Mouse (Mus musculus) urinary bladder, postnatal 10 days (tissue): ENCODE results near the gene Plekhm3.

Experiments used
- DNase-seq: peaks from one replicate; pipeline ENCODE4 v3.0.0; 2022; ENCODE audit warnings: low spot score

Plekhm3 gene

DNA sequence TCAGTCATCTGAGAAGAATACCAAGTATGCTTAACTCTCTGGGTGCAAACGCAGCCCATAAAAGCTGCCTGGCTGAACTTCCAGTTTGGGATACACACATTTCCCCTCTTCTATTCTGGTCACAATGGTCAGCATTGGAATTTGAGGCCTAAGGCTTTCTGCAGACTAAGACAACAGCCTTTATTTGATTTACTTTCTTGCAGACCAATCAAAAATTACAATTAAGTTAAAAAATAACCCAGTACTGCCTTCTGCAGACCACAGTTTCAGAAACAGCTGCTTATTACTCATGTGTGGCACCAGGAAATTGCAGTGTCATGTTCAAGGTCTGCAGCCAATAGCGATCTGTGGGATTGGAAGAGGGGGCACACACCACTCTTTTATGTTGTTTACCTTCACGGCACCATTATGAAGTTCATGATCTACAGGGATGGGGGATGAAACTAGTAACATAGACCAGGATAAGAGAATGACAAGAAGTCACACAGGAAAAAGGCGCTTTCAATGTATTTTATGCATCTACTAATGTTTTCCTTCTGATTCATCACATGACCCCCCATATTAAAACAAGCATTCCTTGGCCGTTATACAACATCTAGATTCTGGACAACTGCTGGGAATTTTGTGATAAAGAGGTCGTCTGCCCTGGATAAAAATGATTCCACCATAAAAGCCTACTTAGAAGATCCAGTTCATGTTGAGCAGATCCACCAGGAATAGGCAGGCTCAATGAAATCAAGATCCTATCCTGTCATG is 130.1 kb downstream of the Plekhm3 start:
- no peak for DNase-seq

DNA sequence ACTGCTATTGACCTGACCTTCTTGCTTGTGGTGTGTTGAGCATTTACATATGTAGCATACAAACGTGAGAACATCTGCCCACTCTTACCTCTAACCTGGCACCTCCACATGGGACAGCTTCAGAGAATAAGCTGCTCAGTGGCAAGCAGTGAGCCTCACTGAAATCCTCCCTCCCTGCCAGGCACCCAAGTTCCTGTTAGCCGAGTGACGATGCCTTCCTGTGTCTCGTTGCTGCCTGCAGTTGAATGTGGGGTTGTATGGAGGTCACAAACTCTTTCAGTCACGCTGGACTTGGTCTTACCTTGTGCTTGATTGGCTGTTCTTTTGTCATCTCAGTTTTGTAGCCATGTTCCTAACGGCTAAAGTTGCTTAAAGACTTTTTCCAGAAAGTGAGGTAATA is 133.1 kb downstream of the Plekhm3 start:
- no peak for DNase-seq

DNA sequence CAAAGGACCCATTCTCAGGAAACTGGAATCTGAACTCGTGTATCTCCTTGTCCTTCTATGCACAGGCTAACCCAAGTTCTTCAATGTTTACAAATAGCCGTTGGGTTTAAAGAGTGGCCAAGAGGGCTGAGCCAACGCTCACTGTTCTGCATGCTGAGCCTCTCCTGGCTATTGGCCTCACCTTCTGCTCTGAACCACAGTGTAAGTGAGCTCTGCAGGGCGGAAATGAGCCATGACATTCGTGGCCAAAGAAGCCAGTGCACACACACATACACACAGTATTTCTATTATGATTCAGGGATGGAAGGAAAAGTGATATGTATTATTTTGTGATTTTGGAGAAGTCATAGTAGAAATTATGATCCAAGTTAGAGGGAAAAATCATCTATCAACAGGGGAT is 138.9 kb downstream of the Plekhm3 start:
- no peak for DNase-seq

GRCm38 (mm10) chr1:64813182-64813581 is 143.4 kb downstream of the Plekhm3 start:
- DNase-seq = no peak

DNA sequence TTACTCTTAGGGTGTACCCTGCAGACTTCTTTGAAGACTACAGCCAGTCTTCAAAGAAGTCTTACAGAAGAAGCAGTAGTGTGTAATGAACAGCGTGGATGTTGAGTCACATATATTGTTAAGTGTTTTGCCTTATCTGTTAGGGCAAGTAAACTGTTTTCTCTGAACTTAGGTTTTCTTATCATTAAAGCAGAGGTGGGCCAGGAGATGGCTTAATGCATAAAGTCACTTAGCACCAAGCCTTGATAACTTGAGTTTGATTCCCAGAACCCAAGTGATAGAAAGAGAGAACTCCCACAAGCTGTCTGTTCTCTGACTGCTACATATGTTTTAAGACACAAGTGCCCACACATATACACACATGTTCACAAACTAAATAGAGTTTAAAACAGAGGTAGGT is 144.7 kb downstream of the Plekhm3 start:
- DNase-seq = no peak

DNA sequence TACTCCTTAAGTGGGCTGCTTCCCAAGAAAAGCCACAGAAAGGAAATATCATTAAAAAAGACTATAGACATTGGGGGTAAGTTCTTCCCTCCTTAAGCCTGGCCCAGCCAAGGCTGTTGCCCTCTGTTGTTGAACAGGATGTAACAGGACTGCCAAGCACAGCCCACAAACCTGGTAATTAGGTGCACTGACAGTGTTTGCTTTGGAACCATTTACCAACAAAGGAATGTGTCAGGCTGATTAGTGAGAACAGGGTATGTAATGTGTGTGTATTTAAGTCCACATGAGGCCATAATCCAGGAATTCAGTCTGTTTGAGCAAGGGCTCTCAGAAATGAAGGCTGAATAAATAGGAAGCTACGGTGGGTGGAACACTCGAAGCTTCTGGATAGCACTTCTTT is 147.5 kb downstream of the Plekhm3 start:
- no peak for DNase-seq

DNA sequence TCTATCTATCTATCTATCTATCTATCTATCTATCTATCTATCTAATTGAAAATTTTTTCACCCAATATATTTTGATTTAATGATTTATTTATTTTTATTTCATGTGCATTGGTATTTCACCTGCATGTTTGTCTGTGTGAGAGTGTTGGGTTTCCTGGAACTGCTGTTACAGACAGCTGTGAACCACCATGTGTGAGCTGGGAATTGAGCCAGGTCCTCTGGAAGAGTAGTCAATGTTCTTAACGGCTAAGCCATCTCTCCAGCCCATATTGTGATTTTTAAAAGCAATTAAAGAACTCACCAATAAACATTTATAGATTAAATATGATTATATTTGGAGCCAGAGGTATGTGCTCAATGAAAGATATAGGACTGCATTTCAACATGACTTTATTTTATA is 148.9 kb downstream of the Plekhm3 start:
- DNase-seq = no peak

GRCm38 (mm10) chr1:64805217-64805616 is 151.4 kb downstream of the Plekhm3 start:
- no peak for DNase-seq

- no peak for DNase-seq
Measured at GRCm38 (mm10) chr1:64802631-64803030, 154.0 kb downstream of the Plekhm3 start.

GRCm38 (mm10) chr1:64797621-64798020 is 159.0 kb downstream of the Plekhm3 start:
- DNase-seq = no peak

- DNase-seq = no peak
Measured at GRCm38 (mm10) chr1:64796867-64797582, 159.6 kb downstream of the Plekhm3 start.

DNA sequence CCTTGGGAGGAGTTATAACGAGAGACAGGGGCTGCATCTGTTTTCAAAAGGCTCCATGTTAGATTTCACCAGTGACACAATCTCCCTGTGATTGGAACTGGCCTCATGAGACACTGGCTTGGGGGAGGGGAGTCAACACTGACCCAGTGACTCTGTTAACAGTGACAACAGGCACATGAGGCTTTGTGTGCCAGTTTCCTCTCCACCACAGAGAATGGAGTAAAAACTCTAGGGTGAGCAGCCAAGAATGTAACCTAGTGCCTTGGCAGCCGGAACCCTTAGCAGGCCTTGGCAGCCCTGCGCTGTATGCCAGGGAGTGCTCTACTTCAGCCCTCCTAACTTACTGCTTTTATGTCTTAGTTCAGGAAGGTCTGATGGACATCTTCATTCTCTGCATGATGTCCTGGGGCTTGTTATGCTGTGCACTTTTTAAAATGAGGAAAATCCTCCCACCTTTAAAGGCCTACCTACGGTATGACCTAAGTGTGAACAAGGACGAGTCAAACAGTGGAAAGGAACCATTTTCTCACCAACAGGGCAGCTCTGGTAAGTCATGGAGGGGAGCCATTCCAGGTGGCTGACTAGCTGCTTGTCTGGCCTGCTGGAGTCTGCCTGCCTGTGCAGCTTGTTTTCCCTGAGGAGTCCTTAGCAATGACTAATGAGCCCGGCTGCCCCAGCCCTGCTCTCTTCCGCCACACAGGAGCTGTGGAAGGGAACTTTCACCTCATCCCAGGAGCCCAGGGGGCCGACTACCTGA is 161.2 kb downstream of the Plekhm3 start:
- no peak for DNase-seq

- no peak for DNase-seq
Measured at GRCm38 (mm10) chr1:64794096-64794495, 162.5 kb downstream of the Plekhm3 start.

DNA sequence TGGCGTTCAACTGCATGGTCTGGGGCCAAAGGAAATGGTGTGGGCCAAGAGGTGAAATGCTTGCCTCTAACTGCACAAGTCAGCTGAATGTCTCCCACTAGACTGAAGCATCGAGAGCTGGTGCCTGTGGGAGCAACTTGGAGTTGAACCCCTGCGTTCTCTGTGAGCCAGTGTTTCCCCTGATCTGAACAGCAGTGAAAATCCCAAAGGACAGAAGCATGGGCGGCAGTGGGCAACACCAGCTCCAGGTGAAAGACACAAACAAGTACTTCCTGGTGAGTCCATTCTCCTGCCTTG is 163.4 kb downstream of the Plekhm3 start:
- no peak for DNase-seq

- DNase-seq = no peak
Measured at GRCm38 (mm10) chr1:64792521-64793233, 163.9 kb downstream of the Plekhm3 start.

- no peak for DNase-seq
Measured at GRCm38 (mm10) chr1:64791826-64792225, 164.8 kb downstream of the Plekhm3 start.

- DNase-seq = no peak
Measured at GRCm38 (mm10) chr1:64790806-64791790, 165.5 kb downstream of the Plekhm3 start.

DNA sequence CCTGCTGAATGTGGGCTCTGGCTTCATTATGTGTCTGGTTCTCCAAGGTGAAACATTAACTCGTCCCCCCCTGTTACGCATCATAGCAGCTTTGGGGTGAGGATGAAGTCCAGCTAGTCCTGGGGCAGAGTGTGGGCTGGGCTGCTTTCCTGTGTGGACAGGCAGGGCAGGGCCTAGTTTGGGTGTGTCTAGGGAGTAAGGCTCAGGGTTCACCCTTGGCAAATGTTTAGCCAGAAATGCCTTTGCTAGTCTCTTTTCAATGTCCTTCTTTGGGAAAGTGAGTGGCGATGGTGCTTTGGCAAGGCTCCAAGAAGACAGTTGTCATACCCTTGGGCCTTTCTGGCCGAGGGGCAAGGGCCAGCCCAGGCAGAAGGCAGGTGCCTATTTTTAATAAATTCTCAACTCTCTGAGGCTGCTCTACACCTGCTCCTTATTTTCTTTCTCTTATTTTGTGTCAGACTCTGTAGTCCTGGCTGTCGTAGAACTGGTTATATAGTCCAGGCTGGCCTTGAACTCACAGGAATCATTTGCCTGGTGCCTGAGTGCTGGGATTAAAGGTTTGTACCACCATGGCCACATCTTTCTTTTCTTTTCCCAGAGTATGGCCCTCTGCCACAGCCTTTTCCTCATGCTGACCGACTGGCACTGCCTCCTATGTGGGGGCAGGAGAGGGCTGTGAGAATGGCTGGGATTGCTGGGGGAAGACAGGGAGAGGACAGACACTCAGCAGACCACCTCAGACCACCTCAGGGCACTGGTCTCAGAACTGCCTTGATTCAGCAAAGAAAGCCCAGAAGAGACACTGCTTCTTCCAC is 168.7 kb downstream of the Plekhm3 start:
- DNase-seq = no peak

GRCm38 (mm10) chr1:64779863-64780262 is 176.8 kb downstream of the Plekhm3 start:
- DNase-seq = no peak

DNA sequence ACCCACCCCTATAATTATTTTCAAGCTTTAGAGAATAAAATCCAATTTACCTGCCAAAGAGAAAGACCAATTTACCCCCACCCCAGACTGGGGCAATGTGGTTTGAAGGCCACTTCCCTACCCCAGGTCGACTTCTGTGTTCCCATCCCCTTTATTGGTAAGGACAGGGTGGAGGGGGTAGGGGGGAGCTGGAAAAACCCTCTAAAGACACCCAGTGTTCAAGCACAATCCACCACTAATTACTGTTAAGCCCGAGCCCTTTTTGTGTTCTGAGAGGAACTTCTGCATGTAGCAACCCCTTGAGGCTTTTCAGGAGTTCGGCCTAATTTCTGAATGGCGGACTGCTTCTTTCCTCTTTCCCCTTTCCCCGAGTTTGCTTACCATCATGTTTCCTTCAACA is 177.2 kb downstream of the Plekhm3 start:
- DNase-seq = no peak
